In the genomic region with DNA sequence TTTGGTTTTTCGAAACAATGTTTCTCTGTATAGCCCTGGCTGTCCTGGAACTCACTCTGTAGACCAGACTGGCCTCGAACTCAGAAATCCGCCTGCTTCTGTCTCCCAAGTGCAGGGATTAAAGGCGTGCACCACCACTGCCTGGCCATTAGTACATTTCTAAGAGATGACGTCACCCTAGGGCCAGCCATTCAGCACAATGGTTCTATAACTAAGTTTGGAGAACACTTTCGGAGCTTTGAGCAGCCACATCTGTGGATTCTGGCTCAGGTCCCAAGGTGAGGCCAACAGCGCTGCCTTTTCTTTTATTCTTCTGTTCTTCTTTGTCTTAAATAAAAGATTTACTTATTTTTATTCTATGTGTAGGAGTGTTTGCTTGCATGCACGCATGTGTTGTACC, we compare ENCODE assay signal across 28 mouse cellular contexts. TPM values are rescaled to one million over a fixed set of nuclear protein-coding genes. Genes with fewer than 3 reads are reported as not detected.
DNase-seq lines count a peak whose midpoint lies in the region; ATAC-seq and TF ChIP-seq lines count a peak whose summit lies in the region.
"Had no signal": no experiment of that assay in that cellular context is flagged by ENCODE, and none has a peak within 500 bp of the region (broad histone marks: within the 10 kb centered on the region; RNA-seq: fewer than 3 reads in every experiment).

No protein-coding gene starts in this region.

- no peak for TF ChIP-seq CTCF in stomach, postnatal 0 days (IDR thresholded peaks at IDR 0.05; ENCODE audit: low read depth)

- DNase-seq in forebrain, embryonic 11.5 days (ENCODE audit: low spot score): no peak
- DNase-seq in kidney, postnatal 25 days: no peak
- DNase-seq in stomach, postnatal 0 days (ENCODE audit: low spot score): no peak
- no peak for DNase-seq in cerebellum, adult 11-12 months
- DNase-seq in left cerebral cortex, postnatal 25 days (ENCODE audit: low spot score in 2 of 2): no peak
- DNase-seq: cerebellum, adult 11 months; gastrocnemius, postnatal 10 days; heart, adult 11 months; kidney, adult 18-20 months; lung, adult 18-20 months; thymus, postnatal 14 days had no signal

- 0 out of 2 replicates have a peak, but pooled peaks have one; percentile 25 for ATAC-seq in forebrain, embryonic 11.5 days (replicated peaks; ENCODE audit: low FRiP score)
- no peak for ATAC-seq in forebrain, embryonic 16.5 days
- ATAC-seq in kidney, embryonic 15.5 days (replicated peaks; ENCODE audit: low FRiP score): peak; percentile 63; the same call in 1 of the 2 replicates
- ATAC-seq in stomach, embryonic 14.5 days (ENCODE audit: insufficient number of reproducible peaks, insufficient read depth, low FRiP score, low read depth): 0 out of 2 replicates have a peak, but pooled peaks have one; percentile 42
- no peak for ATAC-seq in stomach, postnatal 0 days (ENCODE audit: low FRiP score, low TSS enrichment)
- ATAC-seq: activated CD4-positive, CD25-positive, alpha-beta regulatory T cell, adult 4 months; CD4-positive, CD25-positive, alpha-beta regulatory T cell, adult 4 months had no signal

- intact Hi-C loops in left cerebral cortex, postnatal 25 days (cut with DNase I): no loop called here

- no peaks in the 10 kb centered on the region for H3K27me3 ChIP-seq in forebrain, embryonic 11.5 days (ENCODE audit: control insufficient read depth, insufficient read depth, low read length)
- no peaks in the 10 kb centered on the region for H3K27me3 ChIP-seq in forebrain, embryonic 16.5 days (replicated peaks; ENCODE audit: control insufficient read depth, insufficient read depth, low read length)
- no peaks in the 10 kb centered on the region for H3K27me3 ChIP-seq in kidney, embryonic 15.5 days
- no peaks in the 10 kb centered on the region for H3K27me3 ChIP-seq in stomach, embryonic 14.5 days (ENCODE audit: control insufficient read depth, insufficient read depth, low read length)
- H3K27me3 ChIP-seq in stomach, postnatal 0 days (ENCODE audit: control insufficient read depth, insufficient read depth, low read length): no peaks in the 10 kb centered on the region
- H3K27me3 ChIP-seq: heart, embryonic 12.5 days; neural tube, embryonic 12.5 days had no signal

- no peaks in the 10 kb centered on the region for H3K36me3 ChIP-seq in forebrain, embryonic 11.5 days (ENCODE audit: control insufficient read depth, insufficient read depth, low read length)
- no peaks in the 10 kb centered on the region for H3K36me3 ChIP-seq in forebrain, embryonic 16.5 days (ENCODE audit: control insufficient read depth, insufficient read depth)
- no peaks in the 10 kb centered on the region for H3K36me3 ChIP-seq in kidney, embryonic 15.5 days
- H3K36me3 ChIP-seq in stomach, embryonic 14.5 days (ENCODE audit: control insufficient read depth, insufficient read depth, low read length): no peaks in the 10 kb centered on the region
- no peaks in the 10 kb centered on the region for H3K36me3 ChIP-seq in stomach, postnatal 0 days (ENCODE audit: control insufficient read depth, insufficient read depth, low read length)
- H3K36me3 ChIP-seq: G1E; heart, embryonic 12.5 days; neural tube, embryonic 12.5 days had no signal

- no peak overlapping the region for H3K9ac ChIP-seq in forebrain, embryonic 11.5 days (ENCODE audit: low read length)
- H3K9ac ChIP-seq in forebrain, embryonic 16.5 days (replicated peaks; ENCODE audit: low read depth, low read length): no peak overlapping the region
- H3K9ac ChIP-seq in kidney, embryonic 15.5 days: no peak overlapping the region
- no peak overlapping the region for H3K9ac ChIP-seq in stomach, embryonic 14.5 days (replicated peaks; ENCODE audit: low read depth, low read length)
- H3K9ac ChIP-seq in stomach, postnatal 0 days (ENCODE audit: low read length): no peak overlapping the region
- H3K9ac ChIP-seq: heart, embryonic 12.5 days; neural tube, embryonic 12.5 days had no signal

- H3K9me3 ChIP-seq in forebrain, embryonic 11.5 days (ENCODE audit: control insufficient read depth, low read length): no peaks in the 10 kb centered on the region
- H3K9me3 ChIP-seq in forebrain, embryonic 16.5 days (ENCODE audit: control insufficient read depth, low read length): no peaks in the 10 kb centered on the region
- no peaks in the 10 kb centered on the region for H3K9me3 ChIP-seq in kidney, embryonic 15.5 days (replicated peaks)
- H3K9me3 ChIP-seq in stomach, embryonic 14.5 days (ENCODE audit: control insufficient read depth, low read depth, low read length): no peaks in the 10 kb centered on the region
- H3K9me3 ChIP-seq in stomach, postnatal 0 days (ENCODE audit: control insufficient read depth, low read length): no peaks in the 10 kb centered on the region
- H3K9me3 ChIP-seq: heart, embryonic 12.5 days; neural tube, embryonic 12.5 days had no signal

- H3K4me2 ChIP-seq in forebrain, embryonic 11.5 days (ENCODE audit: low read depth, low read length, severe bottlenecking): no peak overlapping the region
- no peak overlapping the region for H3K4me2 ChIP-seq in forebrain, embryonic 16.5 days (ENCODE audit: low read length)
- no peak overlapping the region for H3K4me2 ChIP-seq in kidney, embryonic 15.5 days
- H3K4me2 ChIP-seq in stomach, embryonic 14.5 days (replicated peaks; ENCODE audit: low read depth, low read length): no peak overlapping the region
- H3K4me2 ChIP-seq in stomach, postnatal 0 days (replicated peaks; ENCODE audit: low read depth): no peak overlapping the region
- H3K4me2 ChIP-seq: heart, embryonic 12.5 days; liver, embryonic 11.5 days; neural tube, embryonic 12.5 days had no signal

- WGBS in forebrain, embryonic 11.5 days: 70% methylated on average over 8 of the region's 8 CpGs
- WGBS in forebrain, embryonic 16.5 days: 47% methylated on average over 8 of the region's 8 CpGs
- 63% methylated on average over 8 of the region's 8 CpGs for WGBS in kidney, embryonic 15.5 days
- WGBS in stomach, embryonic 14.5 days: 64% methylated on average over 8 of the region's 8 CpGs
- whole genome bisulfite sequencing in stomach, postnatal 0 days: 60% methylated on average over 8 of the region's 8 CpGs

- no peak overlapping the region for H3K4me3 ChIP-seq in forebrain, embryonic 11.5 days (ENCODE audit: low read depth, low read length)
- no peak overlapping the region for H3K4me3 ChIP-seq in forebrain, embryonic 16.5 days (replicated peaks; ENCODE audit: low read length)
- no peak overlapping the region for H3K4me3 ChIP-seq in kidney, embryonic 15.5 days (replicated peaks)
- no peak overlapping the region for H3K4me3 ChIP-seq in stomach, embryonic 14.5 days (ENCODE audit: low read depth, low read length)
- H3K4me3 ChIP-seq in stomach, postnatal 0 days (ENCODE audit: low read depth, low read length): no peak overlapping the region
- H3K4me3 ChIP-seq: erythroblast, embryonic 14.5 days; heart, embryonic 12.5 days; neural tube, embryonic 12.5 days had no signal

- no peak for TF ChIP-seq EP300 in stomach, postnatal 0 days (optimal IDR thresholded peaks at IDR 0.05)

- peaks cover 1% of the 10 kb centered on the region; the same call in 1 of the 2 replicates for H3K4me1 ChIP-seq in forebrain, embryonic 11.5 days (replicated peaks; ENCODE audit: control insufficient read depth, insufficient read depth, low read length)
- peaks cover 2% of the 10 kb centered on the region; the same call in 1 of the 2 replicates for H3K4me1 ChIP-seq in forebrain, embryonic 16.5 days (replicated peaks; ENCODE audit: control insufficient read depth, insufficient read depth, low read length)
- no peaks in the 10 kb centered on the region for H3K4me1 ChIP-seq in kidney, embryonic 15.5 days
- H3K4me1 ChIP-seq in stomach, embryonic 14.5 days (ENCODE audit: control insufficient read depth, insufficient read depth, low read length): no peaks in the 10 kb centered on the region
- H3K4me1 ChIP-seq in stomach, postnatal 0 days (replicated peaks; ENCODE audit: control insufficient read depth, insufficient read depth): no peaks in the 10 kb centered on the region
- H3K4me1 ChIP-seq: heart, embryonic 12.5 days; neural tube, embryonic 12.5 days had no signal

- no peak overlapping the region for H3K27ac ChIP-seq in forebrain, embryonic 11.5 days (ENCODE audit: low read depth, low read length)
- H3K27ac ChIP-seq in forebrain, embryonic 16.5 days (ENCODE audit: low read length): no peak overlapping the region
- H3K27ac ChIP-seq in kidney, embryonic 15.5 days: no peak overlapping the region
- no peak overlapping the region for H3K27ac ChIP-seq in stomach, embryonic 14.5 days (ENCODE audit: low read length)
- no peak overlapping the region for H3K27ac ChIP-seq in stomach, postnatal 0 days (replicated peaks)
- H3K27ac ChIP-seq: hindbrain, postnatal 0 days; neural tube, embryonic 12.5 days had no signal

RNA-seq across cellular contexts. Expression of a gene that starts 3.0 kb away (rescaled TPM):
- not detected in 2 replicates for polyA plus RNA-seq in forebrain, embryonic 11.5 days (2014; fragmentation: Nextera tagmentation; extraction: Ambion mirVana)
- not detected in 2 replicates for polyA plus RNA-seq in forebrain, embryonic 16.5 days (2015; fragmentation: Nextera tagmentation; extraction: Ambion mirVana)
- polyA plus RNA-seq in kidney, embryonic 15.5 days (2015; fragmentation: Nextera tagmentation; extraction: Ambion mirVana): 0.08 TPM in 1 of 2 replicates, not detected in the other
- not detected in 2 replicates for polyA plus RNA-seq in stomach, embryonic 14.5 days (2014; fragmentation: Nextera tagmentation; extraction: Ambion mirVana)
- not detected in 2 replicates for polyA plus RNA-seq in stomach, postnatal 0 days (2015; fragmentation: Nextera tagmentation; extraction: Ambion mirVana)
- not detected for total RNA-seq in left cerebral cortex, postnatal 25 days (2021)
- total RNA-seq: adrenal gland, postnatal 14 days; gastrocnemius, postnatal 10 days; heart, postnatal 25 days; hindbrain, postnatal 0 days; layer of hippocampus, adult 18-20 months; layer of hippocampus, postnatal 25 days; left cerebral cortex, postnatal 10 days had no signal
- polyA plus RNA-seq: activated CD4-positive, CD25-positive, alpha-beta regulatory T cell, adult 4 months; CD4-positive, CD25-positive, alpha-beta regulatory T cell, adult 4 months; erythroblast, embryonic 14.5 days; G1E; heart, embryonic 12.5 days; liver, embryonic 11.5 days; neural tube, embryonic 12.5 days; testis, adult 2 months had no signal

Comparison
In these comparisons a context has a peak if more than half of its experiments do, and no peak if none do; other contexts are left out.
1. ATAC-seq: peak in forebrain, embryonic 11.5 days (single experiment), kidney, embryonic 15.5 days (single experiment) and stomach, embryonic 14.5 days (single experiment); none in forebrain, embryonic 16.5 days (single experiment) and stomach, postnatal 0 days (single experiment).